Comparison of ENCODE assay signal across 9 mouse cellular contexts in genomic region chr5:137030416-137030810, GRCm38 (mm10). TPM values are rescaled to one million over a fixed set of nuclear protein-coding genes. Genes with fewer than 3 reads are reported as not detected.
DNase-seq lines count a peak whose midpoint lies in the region; ATAC-seq and TF ChIP-seq lines count a peak whose summit lies in the region.
"Had no signal": no experiment of that assay in that cellular context is flagged by ENCODE, and none has a peak within 500 bp of the region (broad histone marks: within the 10 kb centered on the region; RNA-seq: fewer than 3 reads in every experiment).

No protein-coding gene starts in this region.

- peaks cover 16% of the 10 kb centered on the region for H3K36me3 ChIP-seq in megakaryocyte, embryonic 14.5 days (replicated peaks; ENCODE audit: low read length)
- no peaks in the 10 kb centered on the region for H3K36me3 ChIP-seq in hindbrain, embryonic 11.5 days (ENCODE audit: control insufficient read depth, insufficient read depth, low read length)
- peaks cover 4% of the 10 kb centered on the region for H3K36me3 ChIP-seq in limb, embryonic 15.5 days
- H3K36me3 ChIP-seq in small intestine, adult 2 months (ENCODE audit: control insufficient read depth, insufficient read depth, low read length) = peaks cover under 1% of the 10 kb centered on the region; the same call in 1 of the 2 replicates

- H3K9me3 ChIP-seq in megakaryocyte, embryonic 14.5 days = no peaks in the 10 kb centered on the region
- no peaks in the 10 kb centered on the region for H3K9me3 ChIP-seq in hindbrain, embryonic 11.5 days (ENCODE audit: control insufficient read depth, low read length)
- H3K9me3 ChIP-seq in limb, embryonic 15.5 days = no peaks in the 10 kb centered on the region

- 9% methylated on average over 22 of the region's 22 CpGs for WGBS in hindbrain, embryonic 11.5 days
- 12% methylated on average over 22 of the region's 22 CpGs for WGBS in limb, embryonic 15.5 days
- 17% methylated on average over 22 of the region's 22 CpGs for WGBS in small intestine, adult 2 months

- no peak overlapping the region for H3K27ac ChIP-seq in hindbrain, embryonic 11.5 days (ENCODE audit: low read depth, low read length)
- H3K27ac ChIP-seq in limb, embryonic 15.5 days = no peak overlapping the region
- H3K27ac ChIP-seq in small intestine, adult 2 months (ENCODE audit: insufficient read depth, low read depth, low read length) = no peak overlapping the region
- H3K27ac ChIP-seq: kidney, postnatal 0 days had no signal

- TF ChIP-seq POLR2A in small intestine, adult 2 months (IDR thresholded peaks at IDR 0.05; ENCODE audit: low read depth, low read length) = no peak

- H3K9ac ChIP-seq in hindbrain, embryonic 11.5 days (ENCODE audit: low read depth, low read length) = no peak overlapping the region
- no peak overlapping the region for H3K9ac ChIP-seq in limb, embryonic 15.5 days

- peaks cover 66% of the 10 kb centered on the region for H3K27me3 ChIP-seq in megakaryocyte, embryonic 14.5 days (replicated peaks)
- H3K27me3 ChIP-seq in hindbrain, embryonic 11.5 days (ENCODE audit: control insufficient read depth, insufficient read depth, low read length) = peaks cover 62% of the 10 kb centered on the region
- peaks cover 82% of the 10 kb centered on the region for H3K27me3 ChIP-seq in limb, embryonic 15.5 days
- peaks cover 51% of the 10 kb centered on the region for H3K27me3 ChIP-seq in small intestine, adult 2 months (ENCODE audit: control insufficient read depth, insufficient read depth, low read length)

- H3K4me3 ChIP-seq in megakaryocyte, embryonic 14.5 days (replicated peaks) = peak overlapping the region; percentile 89
- peak overlapping the region; percentile 6; the same call in 1 of the 2 replicates for H3K4me3 ChIP-seq in hindbrain, embryonic 11.5 days (ENCODE audit: low read depth, low read length)
- peak overlapping the region; percentile 30 for H3K4me3 ChIP-seq in limb, embryonic 15.5 days
- peak overlapping the region; percentile 9; the same call in 1 of the 2 replicates for H3K4me3 ChIP-seq in small intestine, adult 2 months (ENCODE audit: low read depth, low read length)

- no peak for DNase-seq in hindbrain, embryonic 11.5 days (ENCODE audit: low spot score)
- DNase-seq in spleen, postnatal 36 days (ENCODE audit: low spot score in 2 of 2) = no peak
- no peak for DNase-seq in kidney, postnatal 25 days
- DNase-seq in urinary bladder, postnatal 36 days (ENCODE audit: low spot score in 2 of 2) = no peak

- ATAC-seq in megakaryocyte, adult 5-6 weeks (ENCODE audit: poor library complexity, severe bottlenecking) = no peak
- ATAC-seq in hindbrain, embryonic 11.5 days (ENCODE audit: low FRiP score) = no peak
- no peak for ATAC-seq in limb, embryonic 15.5 days (ENCODE audit: insufficient number of reproducible peaks, low FRiP score, low TSS enrichment, low read depth)

- TF ChIP-seq CTCF in small intestine, adult 2 months (IDR thresholded peaks at IDR 0.05; ENCODE audit: extremely low read depth, insufficient read length, insufficient replicate concordance, low read depth, low read length) = no peak

- H3K4me1 ChIP-seq in megakaryocyte, embryonic 14.5 days = peaks cover 55% of the 10 kb centered on the region
- H3K4me1 ChIP-seq in hindbrain, embryonic 11.5 days (replicated peaks; ENCODE audit: control insufficient read depth, insufficient read depth, low read length) = peaks cover 16% of the 10 kb centered on the region; the same call in 1 of the 2 replicates
- peaks cover 42% of the 10 kb centered on the region for H3K4me1 ChIP-seq in limb, embryonic 15.5 days
- peaks cover 29% of the 10 kb centered on the region for H3K4me1 ChIP-seq in small intestine, adult 2 months (ENCODE audit: control insufficient read depth, insufficient read depth, insufficient read length, low read length)

- H3K4me2 ChIP-seq in hindbrain, embryonic 11.5 days (replicated peaks; ENCODE audit: low read depth, low read length) = peak overlapping the region; percentile 39
- peak overlapping the region; percentile 54 for H3K4me2 ChIP-seq in limb, embryonic 15.5 days

RNA-seq across cellular contexts. Expression of gene Vgf, which starts 4.2 kb away (rescaled TPM):
- 0.38 TPM in 1 of 2 replicates, not detected in the other for polyA plus RNA-seq in megakaryocyte, embryonic 14.5 days (2012; ENCODE audit: insufficient read depth, low replicate concordance)
- not detected in 2 replicates for total RNA-seq in megakaryocyte, adult 5-6 weeks (2015)
- not detected in 2 replicates for total RNA-seq in megakaryocyte, adult 5-6 weeks (2017)
- polyA plus RNA-seq in hindbrain, embryonic 11.5 days (2014; fragmentation: Nextera tagmentation; extraction: Ambion mirVana) = 0.14 and 1.2 TPM in 2 replicates
- 0.06 and 0.09 TPM in 2 replicates for polyA plus RNA-seq in limb, embryonic 15.5 days (2015; fragmentation: Nextera tagmentation; extraction: Ambion mirVana)
- polyA plus RNA-seq in small intestine, adult 2 months (2012; rRNA removed) = 0.48 and 0.99 TPM in 2 replicates

RNA-seq across cellular contexts. Expression of gene Ap1s1, which starts 15.5 kb away (rescaled TPM):
- 253 and 284 TPM in 2 replicates for polyA plus RNA-seq in megakaryocyte, embryonic 14.5 days (2012; ENCODE audit: insufficient read depth, low replicate concordance)
- total RNA-seq in megakaryocyte, adult 5-6 weeks (2015) = 19.1 and 19.6 TPM in 2 replicates
- 43.3 and 47.2 TPM in 2 replicates for total RNA-seq in megakaryocyte, adult 5-6 weeks (2017)
- polyA plus RNA-seq in hindbrain, embryonic 11.5 days (2014; fragmentation: Nextera tagmentation; extraction: Ambion mirVana) = 154 and 169 TPM in 2 replicates
- polyA plus RNA-seq in limb, embryonic 15.5 days (2015; fragmentation: Nextera tagmentation; extraction: Ambion mirVana) = 161 and 178 TPM in 2 replicates
- 27.3 and 52.7 TPM in 2 replicates for polyA plus RNA-seq in small intestine, adult 2 months (2012; rRNA removed)

RNA-seq across cellular contexts. Expression of gene Serpine1, which starts 41.7 kb away (rescaled TPM):
- 0.17 TPM in 1 of 2 replicates, not detected in the other for polyA plus RNA-seq in megakaryocyte, embryonic 14.5 days (2012; ENCODE audit: insufficient read depth, low replicate concordance)
- not detected in 2 replicates for total RNA-seq in megakaryocyte, adult 5-6 weeks (2015)
- not detected in 2 replicates for total RNA-seq in megakaryocyte, adult 5-6 weeks (2017)
- polyA plus RNA-seq in hindbrain, embryonic 11.5 days (2014; fragmentation: Nextera tagmentation; extraction: Ambion mirVana) = 0.27 and 0.37 TPM in 2 replicates
- polyA plus RNA-seq in limb, embryonic 15.5 days (2015; fragmentation: Nextera tagmentation; extraction: Ambion mirVana) = 0.52 and 0.65 TPM in 2 replicates
- 0.99 and 1.2 TPM in 2 replicates for polyA plus RNA-seq in small intestine, adult 2 months (2012; rRNA removed)

RNA-seq across cellular contexts. Expression of gene Znhit1, which starts 42.6 kb away (rescaled TPM):
- polyA plus RNA-seq in megakaryocyte, embryonic 14.5 days (2012; ENCODE audit: insufficient read depth, low replicate concordance) = 438 and 561 TPM in 2 replicates
- 106 and 133 TPM in 2 replicates for total RNA-seq in megakaryocyte, adult 5-6 weeks (2015)
- 57.7 and 67.9 TPM in 2 replicates for total RNA-seq in megakaryocyte, adult 5-6 weeks (2017)
- 92.8 and 106 TPM in 2 replicates for polyA plus RNA-seq in hindbrain, embryonic 11.5 days (2014; fragmentation: Nextera tagmentation; extraction: Ambion mirVana)
- 96.7 and 106 TPM in 2 replicates for polyA plus RNA-seq in limb, embryonic 15.5 days (2015; fragmentation: Nextera tagmentation; extraction: Ambion mirVana)
- 47.6 and 92.2 TPM in 2 replicates for polyA plus RNA-seq in small intestine, adult 2 months (2012; rRNA removed)

RNA-seq across cellular contexts. Expression of gene Plod3, which starts 43.6 kb away (rescaled TPM):
- polyA plus RNA-seq in megakaryocyte, embryonic 14.5 days (2012; ENCODE audit: insufficient read depth, low replicate concordance) = 32.3 and 34.6 TPM in 2 replicates
- 73.2 and 74.8 TPM in 2 replicates for total RNA-seq in megakaryocyte, adult 5-6 weeks (2015)
- total RNA-seq in megakaryocyte, adult 5-6 weeks (2017) = 159 and 176 TPM in 2 replicates
- polyA plus RNA-seq in hindbrain, embryonic 11.5 days (2014; fragmentation: Nextera tagmentation; extraction: Ambion mirVana) = 26.0 and 32.4 TPM in 2 replicates
- polyA plus RNA-seq in limb, embryonic 15.5 days (2015; fragmentation: Nextera tagmentation; extraction: Ambion mirVana) = 61.4 and 73.5 TPM in 2 replicates
- polyA plus RNA-seq in small intestine, adult 2 months (2012; rRNA removed) = 17.1 and 21.6 TPM in 2 replicates

Comparison
In these comparisons a context has a peak if more than half of its experiments do, and no peak if none do; other contexts are left out.
1. H3K4me3 ChIP-seq: peak in every context shown above with its lines; median percentile 89 in megakaryocyte, embryonic 14.5 days; 30 in limb, embryonic 15.5 days; 9 in small intestine, adult 2 months; 6 in hindbrain, embryonic 11.5 days.